In the genomic region with DNA sequence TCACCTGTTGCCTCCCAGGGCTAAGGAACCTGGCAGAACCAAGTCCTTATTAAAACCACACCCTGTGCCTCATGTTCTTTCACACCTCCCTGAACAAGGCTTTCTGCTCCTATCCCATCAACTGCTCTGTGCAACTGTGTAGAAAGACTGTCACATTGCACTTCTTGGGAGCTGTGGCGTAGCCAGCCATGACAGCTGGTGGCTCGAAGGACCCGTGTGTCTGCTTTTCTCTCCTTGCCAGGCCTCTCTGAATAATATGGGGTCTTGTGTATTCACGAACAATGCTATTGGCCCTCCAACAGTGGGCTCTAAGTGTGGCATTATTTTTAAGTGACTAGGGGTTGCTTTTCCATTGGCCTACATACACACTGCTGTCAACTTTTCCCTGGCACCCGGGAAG, we compare ENCODE assay signal across 18 mouse cellular contexts.
DNase-seq lines count a peak whose midpoint lies in the region; ATAC-seq and TF ChIP-seq lines count a peak whose summit lies in the region.
"Had no signal": no experiment of that assay in that cellular context is flagged by ENCODE, and none has a peak within 500 bp of the region (broad histone marks: within the 10 kb centered on the region; RNA-seq: fewer than 3 reads in every experiment).

No protein-coding gene starts in this region.

- H3K27ac ChIP-seq in forebrain, embryonic 13.5 days: no peak overlapping the region
- no peak overlapping the region for H3K27ac ChIP-seq in forebrain, embryonic 10.5 days
- H3K27ac ChIP-seq in hindbrain, postnatal 0 days: no peak overlapping the region
- no peak overlapping the region for H3K27ac ChIP-seq in hindbrain, embryonic 13.5 days
- no peak overlapping the region for H3K27ac ChIP-seq in forebrain, embryonic 16.5 days (ENCODE audit: low read length)
- H3K27ac ChIP-seq: embryonic facial prominence, embryonic 10.5 days; heart, embryonic 13.5 days had no signal

- H3K4me2 ChIP-seq in forebrain, embryonic 13.5 days: no peak overlapping the region
- H3K4me2 ChIP-seq in hindbrain, postnatal 0 days (ENCODE audit: low read depth, low read length): no peak overlapping the region
- no peak overlapping the region for H3K4me2 ChIP-seq in hindbrain, embryonic 13.5 days
- H3K4me2 ChIP-seq in forebrain, embryonic 16.5 days (ENCODE audit: low read length): no peak overlapping the region
- H3K4me2 ChIP-seq: heart, embryonic 13.5 days had no signal

- no peak overlapping the region for H3K4me3 ChIP-seq in forebrain, embryonic 13.5 days
- H3K4me3 ChIP-seq in forebrain, embryonic 10.5 days: no peak overlapping the region
- no peak overlapping the region for H3K4me3 ChIP-seq in hindbrain, postnatal 0 days (ENCODE audit: low read length)
- H3K4me3 ChIP-seq in hindbrain, embryonic 13.5 days: no peak overlapping the region
- H3K4me3 ChIP-seq in forebrain, embryonic 16.5 days (replicated peaks; ENCODE audit: low read length): no peak overlapping the region
- H3K4me3 ChIP-seq: embryonic facial prominence, embryonic 10.5 days; heart, embryonic 13.5 days had no signal

- no peaks in the 10 kb centered on the region for H3K9me3 ChIP-seq in forebrain, embryonic 13.5 days (replicated peaks)
- no peaks in the 10 kb centered on the region for H3K9me3 ChIP-seq in forebrain, embryonic 10.5 days
- H3K9me3 ChIP-seq in hindbrain, postnatal 0 days (ENCODE audit: low read length): no peaks in the 10 kb centered on the region
- H3K9me3 ChIP-seq in hindbrain, embryonic 13.5 days: no peaks in the 10 kb centered on the region; the same call in 1 of the 2 replicates
- H3K9me3 ChIP-seq in forebrain, embryonic 16.5 days (ENCODE audit: control insufficient read depth, low read length): no peaks in the 10 kb centered on the region
- H3K9me3 ChIP-seq: embryonic facial prominence, embryonic 10.5 days had no signal

- H3K9ac ChIP-seq in forebrain, embryonic 13.5 days: no peak overlapping the region
- no peak overlapping the region for H3K9ac ChIP-seq in hindbrain, postnatal 0 days (replicated peaks; ENCODE audit: low read length)
- no peak overlapping the region for H3K9ac ChIP-seq in hindbrain, embryonic 13.5 days
- H3K9ac ChIP-seq in forebrain, embryonic 16.5 days (replicated peaks; ENCODE audit: low read depth, low read length): no peak overlapping the region
- H3K9ac ChIP-seq: heart, embryonic 13.5 days had no signal

- no peak for TF ChIP-seq CTCF in hindbrain, postnatal 0 days (IDR thresholded peaks at IDR 0.05; ENCODE audit: low read depth)
- no peak for TF ChIP-seq CTCF in brain, embryonic 14.5 days (IDR thresholded peaks at IDR 0.05; ENCODE audit: borderline replicate concordance, extremely low read depth, insufficient read depth, insufficient read length)

- peaks cover 3% of the 10 kb centered on the region; the same call in 1 of the 2 replicates for H3K4me1 ChIP-seq in forebrain, embryonic 13.5 days
- peaks cover 9% of the 10 kb centered on the region for H3K4me1 ChIP-seq in forebrain, embryonic 10.5 days
- H3K4me1 ChIP-seq in hindbrain, postnatal 0 days (ENCODE audit: insufficient read depth, low read length): no peaks in the 10 kb centered on the region
- peaks cover 6% of the 10 kb centered on the region; the same call in 1 of the 2 replicates for H3K4me1 ChIP-seq in hindbrain, embryonic 13.5 days (replicated peaks)
- H3K4me1 ChIP-seq in forebrain, embryonic 16.5 days (replicated peaks; ENCODE audit: control insufficient read depth, insufficient read depth, low read length): peaks cover 5% of the 10 kb centered on the region

- ATAC-seq in forebrain, embryonic 13.5 days: peak; percentile 36; the same call in 1 of the 2 replicates
- peak; percentile 21; the same call in 1 of the 2 replicates for ATAC-seq in hindbrain, postnatal 0 days
- ATAC-seq in hindbrain, embryonic 13.5 days (ENCODE audit: low FRiP score): no peak
- peak; percentile 78 for ATAC-seq in forebrain, embryonic 16.5 days
- ATAC-seq: activated CD4-positive, CD25-positive, alpha-beta regulatory T cell, adult 4 months; hindbrain, embryonic 16.5 days; Patski had no signal

- TF ChIP-seq POLR2A in brain, embryonic 14.5 days (IDR thresholded peaks at IDR 0.05; ENCODE audit: borderline replicate concordance, extremely low read depth, insufficient read depth, insufficient read length, poor library complexity, severe bottlenecking): no peak

- 72% methylated on average over 5 of the region's 5 CpGs for WGBS in forebrain, embryonic 13.5 days
- WGBS in forebrain, embryonic 10.5 days: 86% methylated on average over 5 of the region's 5 CpGs
- WGBS in hindbrain, postnatal 0 days: 61% methylated on average over 5 of the region's 5 CpGs
- 80% methylated on average over 5 of the region's 5 CpGs for WGBS in hindbrain, embryonic 13.5 days
- 53% methylated on average over 5 of the region's 5 CpGs for WGBS in forebrain, embryonic 16.5 days

- no peaks in the 10 kb centered on the region for H3K36me3 ChIP-seq in forebrain, embryonic 13.5 days (ENCODE audit: poor library complexity, severe bottlenecking)
- H3K36me3 ChIP-seq in forebrain, embryonic 10.5 days (replicated peaks): no peaks in the 10 kb centered on the region
- H3K36me3 ChIP-seq in hindbrain, postnatal 0 days (ENCODE audit: insufficient read depth, low read length): no peaks in the 10 kb centered on the region
- H3K36me3 ChIP-seq in hindbrain, embryonic 13.5 days: no peaks in the 10 kb centered on the region
- H3K36me3 ChIP-seq in forebrain, embryonic 16.5 days (ENCODE audit: control insufficient read depth, insufficient read depth): no peaks in the 10 kb centered on the region
- H3K36me3 ChIP-seq: embryonic facial prominence, embryonic 10.5 days; heart, embryonic 13.5 days had no signal

- DNase-seq in forebrain, embryonic 10.5 days (ENCODE audit: extremely low spot score, low spot score): no peak
- peak; percentile 31 for DNase-seq in hindbrain, postnatal 0 days (ENCODE audit: low spot score)
- peak; percentile 57 for DNase-seq in brain, embryonic 14.5 days (ENCODE audit: low read depth)
- DNase-seq in urinary bladder, adult 2 months (ENCODE audit: low spot score): no peak
- DNase-seq: adrenal gland, postnatal 14 days; cerebellum, adult 2 months; gastrocnemius, postnatal 14 days; heart, postnatal 36 days; kidney, adult 18-20 months had no signal

- H3K27me3 ChIP-seq in forebrain, embryonic 13.5 days: no peaks in the 10 kb centered on the region
- H3K27me3 ChIP-seq in forebrain, embryonic 10.5 days (ENCODE audit: poor library complexity, severe bottlenecking): no peaks in the 10 kb centered on the region
- H3K27me3 ChIP-seq in hindbrain, postnatal 0 days (ENCODE audit: insufficient read depth, low read length): no peaks in the 10 kb centered on the region
- H3K27me3 ChIP-seq in hindbrain, embryonic 13.5 days: no peaks in the 10 kb centered on the region
- no peaks in the 10 kb centered on the region for H3K27me3 ChIP-seq in forebrain, embryonic 16.5 days (replicated peaks; ENCODE audit: control insufficient read depth, insufficient read depth, low read length)
- H3K27me3 ChIP-seq: CH12.LX; heart, embryonic 13.5 days; Patski had no signal

Comparison
In these comparisons a context has a peak if more than half of its experiments do, and no peak if none do; other contexts are left out.
1. DNase-seq: peak in hindbrain, postnatal 0 days (single experiment) and brain, embryonic 14.5 days (single experiment); none in forebrain, embryonic 10.5 days (single experiment) and urinary bladder, adult 2 months (single experiment).